Mouse (Mus musculus): ENCODE results near the gene Ugt1a5.
"Not testable (repeated sequence)": the region's sequence is repeated elsewhere in the genome, so short reads cannot be mapped to it uniquely, and the experiment has no call there.

Gene Ugt1a5

DNA sequence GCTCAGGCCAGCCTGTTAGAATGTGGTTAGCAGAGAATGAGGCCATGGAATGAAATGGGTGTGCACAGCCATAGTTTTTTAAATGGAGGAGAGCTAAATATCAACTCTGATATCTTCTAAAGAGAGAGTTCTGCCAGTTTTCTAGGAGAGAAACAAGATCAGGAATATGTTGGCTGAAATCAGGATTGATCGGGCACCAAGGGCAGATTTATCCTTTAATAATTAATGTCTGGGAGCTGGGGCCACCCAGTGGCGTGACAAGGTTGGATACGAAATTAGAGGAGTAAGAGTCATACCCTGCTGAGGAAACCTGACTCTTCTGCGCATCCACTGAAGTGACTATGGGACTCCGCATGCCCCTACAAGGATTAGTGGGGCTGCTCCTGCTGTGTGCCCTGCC, at the start of gene Ugt1a5:
TSS of gene Ugt1a5 (plus strand) at position 302 of the 400 bp plus-strand sequence.
- CTCF ChIA-PET, result no interaction called here

DNA sequence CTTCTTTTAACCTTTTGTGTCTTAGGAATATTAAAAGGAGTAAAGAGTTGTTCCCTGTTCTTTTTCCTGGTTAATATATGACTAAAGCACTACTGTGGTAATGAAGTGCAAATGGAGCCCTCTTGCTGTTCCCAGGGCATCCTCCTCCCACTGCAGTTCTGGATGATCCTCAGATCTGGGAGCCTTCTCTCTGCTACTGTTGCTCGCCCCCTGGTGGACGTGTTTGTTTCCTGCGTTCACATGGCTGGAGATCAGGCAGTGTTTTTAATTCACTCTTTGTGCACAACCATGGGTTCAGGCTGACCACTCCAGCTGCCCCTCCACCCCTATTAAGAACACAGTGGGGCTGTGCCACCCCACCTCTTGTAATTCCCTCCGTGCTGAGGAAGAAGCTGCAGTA, 45.3 kb upstream of the Ugt1a5 start:
- CTCF ChIA-PET, result not testable (repeated sequence)

DNA sequence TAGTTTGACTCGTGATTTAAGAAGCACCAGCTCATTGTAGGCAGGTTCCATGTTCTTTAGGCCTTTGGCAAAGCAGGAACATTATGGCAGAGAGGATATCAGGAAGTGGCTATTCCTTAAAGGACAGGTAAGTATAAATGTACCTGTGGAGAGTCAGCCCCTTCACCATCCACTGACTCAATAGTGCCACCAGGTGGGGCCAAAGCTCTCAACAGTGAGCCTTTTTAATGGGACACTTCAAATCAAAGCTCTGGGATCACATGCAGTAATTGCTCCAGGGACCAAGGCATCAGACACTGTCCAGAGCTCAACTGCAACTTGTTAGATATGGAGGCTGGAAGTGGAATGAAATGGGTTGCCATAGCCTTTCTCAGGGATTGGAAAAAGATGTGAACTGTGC, 44.3 kb upstream of the Ugt1a5 start:
- CTCF ChIA-PET, result not testable (repeated sequence)

DNA sequence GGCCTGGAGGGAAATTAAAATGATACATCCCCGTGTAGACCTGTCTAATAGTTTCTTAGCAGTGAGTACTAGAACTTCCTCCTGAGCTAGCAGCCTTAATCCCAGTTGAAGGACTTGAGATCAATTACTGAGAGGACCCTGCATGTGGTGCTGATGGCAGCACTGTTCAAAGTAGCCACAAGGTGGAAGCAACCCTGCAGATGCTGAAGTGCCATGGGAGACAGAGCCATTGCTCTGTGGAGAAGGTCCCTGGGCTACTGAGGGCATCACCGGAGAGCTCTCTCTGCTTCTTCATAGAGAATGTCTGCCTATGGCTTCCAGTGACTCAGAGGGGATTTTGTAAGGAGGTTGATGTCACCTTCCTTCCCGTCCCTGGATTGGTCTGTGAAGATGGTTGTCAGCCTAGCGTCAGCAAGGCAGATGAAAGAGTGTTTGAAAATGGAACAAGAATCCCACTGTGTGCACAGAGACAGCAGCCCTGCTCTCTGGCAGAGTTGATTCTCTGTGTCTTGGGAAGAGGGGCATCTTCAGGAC, 39.9 kb upstream of the Ugt1a5 start:
- CTCF ChIA-PET, result not testable (repeated sequence)

DNA sequence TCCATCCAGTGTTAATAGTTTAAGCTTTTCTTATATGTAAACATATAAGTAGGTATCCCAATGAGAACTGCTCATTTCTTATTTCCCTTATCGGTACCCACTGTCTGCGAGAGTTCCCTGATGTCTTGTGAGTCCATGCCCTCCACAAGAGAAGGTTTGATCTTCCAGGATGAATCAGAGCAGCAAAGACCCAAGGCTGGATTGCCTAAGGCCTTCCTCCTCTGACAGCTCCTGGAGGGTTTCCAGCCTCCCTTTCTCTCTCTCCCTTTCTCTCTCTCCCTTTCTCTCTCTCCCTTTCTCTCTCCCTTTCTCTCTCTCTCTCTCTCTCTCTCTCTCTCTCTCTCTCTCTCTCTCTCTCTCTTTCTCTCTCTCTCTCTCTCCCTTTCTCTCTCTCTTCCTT, 36.7 kb upstream of the Ugt1a5 start:
- CTCF ChIA-PET, result not testable (repeated sequence)

DNA sequence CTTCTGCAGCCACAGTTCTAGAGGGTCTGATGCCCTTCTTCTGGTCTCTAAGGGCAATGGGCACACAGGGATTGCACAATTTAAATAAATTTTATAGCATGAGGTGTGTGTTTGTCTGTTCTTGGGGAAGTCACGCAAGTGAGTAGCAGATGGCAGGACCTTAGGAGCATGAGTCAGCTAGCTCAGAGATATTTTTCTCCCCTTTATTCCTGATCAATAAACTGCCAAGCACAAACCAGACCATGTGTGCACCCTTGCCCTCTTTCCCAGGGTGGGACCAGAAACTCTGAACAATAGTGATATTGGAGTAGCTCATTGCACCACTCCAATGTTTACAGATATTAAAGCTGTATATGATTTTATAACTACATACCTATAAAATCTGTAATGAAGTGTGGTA, 35.6 kb upstream of the Ugt1a5 start:
- CTCF ChIA-PET, result not testable (repeated sequence)

DNA sequence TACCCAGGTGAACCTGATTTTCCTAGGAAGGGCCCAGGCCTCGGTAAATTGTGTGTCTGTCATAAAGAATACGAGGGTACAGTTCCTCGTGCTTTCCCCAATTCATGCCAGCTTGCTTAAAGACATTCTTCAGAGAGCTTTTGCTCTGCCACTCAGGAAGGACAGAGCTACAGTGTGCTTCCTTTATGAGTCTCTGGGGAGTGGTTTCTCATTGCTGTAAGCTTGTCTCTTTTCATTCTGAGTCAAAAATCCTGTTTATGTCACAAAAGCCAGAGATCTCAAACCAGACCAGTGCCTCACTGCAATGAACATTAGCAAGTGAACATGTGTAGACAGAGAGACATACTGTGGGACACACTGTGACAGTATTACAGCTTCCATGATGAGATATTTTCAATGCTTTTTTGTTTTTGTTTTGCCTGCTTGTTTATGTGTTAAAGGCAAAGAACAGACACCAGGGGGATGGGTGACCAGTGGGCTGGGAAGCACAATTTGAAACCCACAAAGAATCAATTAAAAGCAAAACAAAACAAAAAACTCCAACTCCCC, 31.8 kb upstream of the Ugt1a5 start:
- CTCF ChIA-PET, result no interaction called here

DNA sequence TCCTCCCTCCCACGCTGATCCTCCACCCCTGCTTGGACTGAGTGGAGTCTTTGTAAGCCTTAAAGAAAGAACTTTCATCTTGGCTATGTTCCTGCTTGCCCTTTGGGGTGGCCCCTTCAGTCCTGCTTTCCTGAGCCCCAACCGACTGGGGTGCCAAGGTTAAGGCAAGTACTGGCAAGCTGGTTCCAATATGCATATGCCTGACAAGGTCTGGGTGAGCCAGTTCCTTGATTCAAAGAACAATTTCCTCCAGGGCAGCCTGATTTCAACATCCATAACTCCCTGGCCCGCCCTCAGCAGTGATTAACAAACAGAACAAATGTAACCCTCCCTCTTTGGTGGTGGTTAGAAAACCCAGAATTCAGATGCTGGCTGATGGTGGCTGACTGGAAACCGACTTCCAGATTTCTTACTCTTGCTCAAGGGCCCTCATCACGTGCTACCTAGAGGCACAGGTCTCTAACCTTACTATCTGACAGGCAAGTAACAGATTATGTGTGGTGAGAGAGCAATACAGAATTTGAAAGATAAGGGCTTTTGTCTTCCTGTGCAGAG, 31.3 kb upstream of the Ugt1a5 start, which contains the start of gene Ugt1a6a:
TSS of gene Ugt1a6a (plus strand) at position 353 of the 555 bp plus-strand sequence.
- CTCF ChIA-PET, result not testable (repeated sequence)

DNA sequence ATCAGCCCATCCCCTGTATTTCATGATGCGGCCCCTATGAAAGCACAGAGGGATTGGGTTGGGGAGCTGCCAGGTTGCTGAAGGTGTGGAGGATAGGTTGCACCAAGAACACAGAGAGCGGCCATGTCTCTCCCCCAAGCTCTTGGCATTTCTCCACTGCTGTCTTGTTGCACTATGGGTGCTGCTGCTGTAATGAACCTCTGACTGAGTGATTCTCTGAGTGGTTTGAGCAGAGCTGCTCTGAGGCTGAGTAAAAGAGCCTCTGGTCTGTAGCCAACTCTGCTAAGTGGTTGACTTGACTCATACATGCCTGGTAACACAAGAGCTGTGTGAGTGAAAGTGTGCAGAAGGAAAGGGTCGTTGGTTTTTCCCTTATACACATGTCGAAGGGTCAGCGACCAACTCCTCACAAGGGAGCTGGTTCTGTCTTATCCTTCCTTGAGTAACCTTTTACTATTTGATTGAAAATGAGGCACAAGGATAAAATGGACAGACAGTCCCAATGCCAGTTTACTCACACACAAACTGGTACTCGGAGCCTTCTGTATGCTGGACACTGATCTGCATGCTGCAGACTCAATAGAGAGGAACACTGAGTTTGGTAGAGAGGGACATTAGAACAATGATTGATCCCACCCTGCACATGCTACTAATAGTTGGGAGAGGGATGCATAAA, 30.4 kb upstream of the Ugt1a5 start:
- CTCF ChIA-PET, result not testable (repeated sequence)

DNA sequence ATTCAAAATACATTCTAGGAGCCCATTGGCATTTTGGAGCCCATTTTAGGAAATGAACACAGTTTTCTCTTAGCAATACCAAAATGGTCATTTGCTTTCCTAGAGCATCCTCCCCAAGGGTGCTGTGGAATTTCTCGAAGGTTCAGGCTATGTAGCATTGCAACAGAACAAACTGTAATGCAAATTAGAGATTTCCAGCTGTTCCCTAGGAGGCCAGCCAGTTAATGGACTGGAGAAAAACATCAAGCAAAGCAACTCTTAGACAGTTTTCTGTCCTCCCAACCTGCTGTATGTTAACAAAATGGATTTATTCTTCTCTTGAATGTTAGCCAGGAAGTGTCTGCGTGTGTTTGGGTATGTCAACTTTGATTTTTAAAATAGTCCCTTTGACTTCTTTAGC, 29.2 kb upstream of the Ugt1a5 start:
- CTCF ChIA-PET, result no interaction called here

DNA sequence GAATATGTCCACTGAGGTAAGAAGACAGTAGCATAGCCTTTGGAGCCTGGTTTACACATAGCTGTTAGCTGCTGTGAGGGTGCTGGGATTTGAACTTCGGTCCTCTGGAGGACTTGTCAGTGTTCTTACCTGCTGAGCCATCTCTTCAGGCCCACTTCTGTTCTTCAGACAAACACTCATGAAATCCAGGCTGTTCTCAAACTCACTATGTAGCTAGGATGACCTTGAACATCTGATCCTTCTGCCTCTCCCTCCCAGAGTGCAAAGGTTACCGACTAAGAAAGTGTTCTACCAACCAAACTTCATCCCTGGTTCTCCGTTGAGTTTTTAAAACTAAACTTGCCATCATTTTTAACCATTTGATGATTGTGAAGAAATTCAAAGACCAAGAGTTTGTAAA, 28.5 kb upstream of the Ugt1a5 start:
- CTCF ChIA-PET, result no interaction called here

DNA sequence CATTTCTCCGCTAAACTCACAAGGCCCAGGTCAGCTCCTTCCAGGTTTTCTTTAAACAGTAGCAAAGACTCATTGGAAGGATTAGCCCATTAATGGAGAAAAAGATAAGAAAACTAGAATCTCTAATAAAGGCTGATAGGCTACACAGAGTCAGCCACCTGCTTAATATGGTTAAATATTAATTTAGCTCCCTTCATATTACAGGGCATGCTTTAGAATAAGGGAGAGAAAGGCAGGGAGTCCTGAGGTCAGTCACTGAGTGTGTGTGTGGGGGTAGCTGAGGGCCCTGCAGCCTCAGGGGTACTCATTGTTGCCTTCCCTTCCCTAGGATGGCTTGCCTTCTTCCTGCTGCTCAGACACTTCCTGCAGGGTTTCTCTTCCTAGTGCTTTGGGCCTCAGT, 27.7 kb upstream of the Ugt1a5 start:
- CTCF ChIA-PET, result no interaction called here

DNA sequence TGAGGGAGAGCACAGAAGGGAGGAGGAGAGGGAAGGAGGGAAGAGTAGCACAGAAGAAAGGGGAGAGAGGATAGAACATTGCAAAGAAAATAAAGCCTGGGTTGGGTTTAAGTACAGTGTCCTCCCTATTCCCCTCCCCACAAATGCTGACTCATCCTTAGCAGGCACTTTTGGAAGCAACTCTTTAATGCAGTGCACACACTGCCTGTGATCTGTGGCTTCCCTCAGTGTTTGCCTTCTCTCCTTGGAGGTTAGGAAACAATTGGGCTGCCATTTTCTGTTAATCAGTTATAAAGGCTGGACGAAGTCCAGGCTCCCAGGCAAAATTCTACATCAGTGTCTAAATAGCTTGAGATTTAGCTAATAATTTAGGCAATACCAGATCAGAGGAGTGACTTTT, 25.3 kb upstream of the Ugt1a5 start:
- CTCF ChIA-PET, result not testable (repeated sequence)

DNA sequence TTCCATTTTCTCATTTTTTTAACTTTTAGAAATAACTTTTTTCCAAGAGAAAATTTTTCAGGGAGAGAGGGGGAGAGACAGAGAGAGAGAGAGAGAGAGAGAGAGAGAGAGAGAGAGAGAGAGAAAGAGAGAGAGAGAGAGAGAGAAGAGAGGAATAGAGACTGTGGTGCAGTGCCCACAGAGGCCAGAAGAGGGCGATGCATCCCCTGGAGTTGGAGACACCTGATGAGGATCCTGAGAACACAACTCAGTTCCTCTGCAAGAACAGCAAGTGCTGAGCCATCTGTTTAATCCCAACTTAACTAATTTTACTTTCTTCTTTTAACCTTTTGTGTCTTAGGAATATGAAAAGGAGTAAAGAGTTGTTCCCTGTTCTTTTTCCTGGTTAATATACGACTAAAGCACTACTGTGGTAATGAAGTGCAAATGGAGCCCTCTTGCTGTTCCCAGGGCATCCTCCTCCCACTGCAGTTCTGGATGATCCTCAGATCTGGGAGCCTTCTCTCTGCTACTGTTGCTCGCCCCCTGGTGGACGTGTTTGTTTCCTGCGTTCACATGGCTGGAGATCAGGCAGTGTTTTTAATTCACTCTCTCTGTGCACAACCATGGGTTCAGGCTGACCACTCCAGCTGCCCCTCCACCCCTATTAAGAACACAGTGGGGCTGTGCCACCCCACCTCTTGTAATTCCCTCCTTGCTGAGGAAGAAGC, 21.7 kb upstream of the Ugt1a5 start:
- CTCF ChIA-PET, result interaction anchor here (0.8 kb wide), 1 partner anchor 12 kb away, joined by 5 read pairs; no protein-coding TSS in a partner anchor

DNA sequence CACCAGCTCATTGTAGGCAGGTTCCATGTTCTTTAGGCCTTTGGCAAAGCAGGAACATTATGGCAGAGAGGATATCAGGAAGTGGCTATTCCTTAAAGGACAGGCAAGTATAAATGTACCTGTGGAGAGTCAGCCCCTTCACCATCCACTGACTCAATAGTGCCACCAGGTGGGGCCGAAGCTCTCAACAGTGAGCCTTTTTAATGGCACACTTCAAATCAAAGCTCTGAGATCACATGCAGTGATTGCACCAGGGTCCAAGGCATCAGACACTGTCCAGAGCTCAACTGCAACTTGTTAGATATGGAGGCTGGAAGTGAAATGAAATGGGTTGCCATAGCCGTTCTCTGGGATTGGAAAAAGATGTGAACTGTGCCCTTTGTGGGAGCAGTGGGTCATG, 20.5 kb upstream of the Ugt1a5 start:
- CTCF ChIA-PET, result not testable (repeated sequence)

DNA sequence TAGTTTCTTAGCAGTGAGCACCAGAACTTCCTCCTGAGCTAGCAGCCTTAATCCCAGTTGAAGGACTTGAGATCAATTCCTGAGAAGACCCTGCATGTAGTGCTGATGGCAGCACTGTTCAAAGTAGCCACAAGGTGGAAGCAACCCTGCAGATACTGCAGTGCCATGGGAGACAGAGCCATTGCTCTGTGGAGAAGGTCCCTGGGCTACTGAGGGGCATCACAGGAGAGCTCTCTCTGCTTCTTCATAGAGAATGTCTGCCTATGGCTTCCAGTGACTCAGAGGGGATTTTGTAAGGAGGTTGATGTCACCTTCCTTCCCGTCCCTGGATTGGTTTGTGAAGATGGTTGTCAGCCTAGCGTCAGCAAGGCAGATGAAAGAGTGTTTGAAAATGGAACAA, 15.7 kb upstream of the Ugt1a5 start:
- CTCF ChIA-PET, result not testable (repeated sequence)

DNA sequence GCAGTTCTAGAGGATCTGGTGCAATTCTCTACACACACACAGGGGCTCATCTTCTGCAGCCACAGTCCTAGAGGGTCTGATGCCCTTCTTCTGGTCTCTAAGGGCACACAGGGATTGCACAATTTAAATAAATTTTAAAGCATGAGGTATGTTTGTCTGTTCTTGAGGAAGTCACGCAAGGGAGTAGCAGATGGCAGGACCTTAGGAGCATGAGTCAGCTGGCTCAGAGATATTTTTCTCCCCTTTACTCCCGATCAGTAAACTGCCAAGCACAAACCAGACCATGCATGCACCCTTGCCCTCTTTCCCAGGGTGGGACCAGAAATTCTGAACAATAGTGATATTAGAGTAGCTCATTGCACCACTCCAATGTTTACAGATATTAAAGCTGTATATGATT, 7.4 kb upstream of the Ugt1a5 start:
- CTCF ChIA-PET, result no interaction called here

DNA sequence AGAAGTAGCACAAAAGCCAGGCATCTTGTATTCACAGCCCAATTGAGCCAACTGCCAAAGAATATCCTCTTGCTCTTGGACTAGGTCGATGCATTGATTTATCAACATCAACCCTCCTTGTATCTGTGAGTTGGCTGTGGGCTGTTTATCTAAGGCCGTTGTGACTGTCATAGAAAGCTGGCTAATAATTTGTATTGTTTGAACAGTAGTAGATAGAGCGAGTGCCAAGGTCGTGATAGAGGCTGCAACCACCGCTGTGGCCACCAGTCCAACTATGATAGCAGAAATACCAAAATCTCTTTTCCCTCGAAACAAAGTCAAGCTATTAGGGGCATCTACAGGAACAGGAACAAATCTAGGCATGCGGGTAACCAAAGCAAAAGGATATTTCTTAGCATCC, 6.4 kb downstream of the Ugt1a5 start:
- CTCF ChIA-PET, result not testable (repeated sequence)

DNA sequence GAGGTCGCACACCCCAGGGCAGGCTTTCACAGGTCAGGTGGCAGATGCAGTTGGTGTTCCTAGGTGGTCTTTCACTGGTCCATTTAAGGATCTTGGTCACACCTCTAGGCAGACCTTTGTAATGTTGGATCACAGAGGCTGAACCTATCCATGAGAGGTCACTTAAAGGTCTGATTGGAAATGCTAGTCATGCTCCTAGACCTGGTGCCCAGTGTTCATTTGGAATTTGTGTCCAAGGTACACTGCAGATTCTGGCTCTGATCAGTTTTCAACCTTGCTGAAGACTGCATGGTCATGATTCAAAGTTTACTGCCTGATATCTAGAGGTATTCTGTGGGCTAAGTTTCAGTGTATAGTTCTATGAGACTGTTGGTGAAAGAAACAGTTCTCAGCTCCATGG, 13.8 kb downstream of the Ugt1a5 start:
- CTCF ChIA-PET, result no interaction called here

DNA sequence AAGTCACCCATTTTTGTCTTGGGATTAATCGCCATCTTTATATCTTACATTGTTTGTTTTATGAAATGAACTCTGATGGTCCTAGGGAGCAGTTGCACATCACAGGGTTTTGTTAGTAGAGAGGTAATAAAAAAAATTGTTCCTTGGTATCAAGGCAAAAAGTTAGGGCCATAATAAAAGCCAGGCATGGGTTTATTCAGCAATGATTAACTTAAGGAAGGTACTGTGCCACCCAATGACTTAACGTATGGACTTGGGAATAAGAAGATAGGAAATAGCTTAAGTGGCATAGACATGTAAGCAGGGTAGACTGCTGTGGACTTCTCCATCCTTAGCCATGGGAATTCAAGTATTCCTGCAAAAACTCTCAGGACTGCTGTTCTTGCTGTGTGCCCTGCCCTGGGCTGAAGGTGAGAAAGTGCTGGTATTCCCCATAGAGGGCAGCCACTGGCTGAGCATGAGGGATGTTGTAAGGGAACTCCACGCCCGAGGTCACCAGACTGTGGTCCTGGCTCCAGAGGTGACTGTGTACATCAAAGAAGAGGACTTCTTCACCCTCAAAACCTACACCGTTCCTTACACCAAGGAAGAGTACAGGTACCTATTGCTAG, 20.6 kb downstream of the Ugt1a5 start:
- CTCF ChIA-PET, result interaction anchor here (0.6 kb wide), 1 partner anchor 50 kb away, joined by 5 read pairs; no protein-coding TSS in a partner anchor

DNA sequence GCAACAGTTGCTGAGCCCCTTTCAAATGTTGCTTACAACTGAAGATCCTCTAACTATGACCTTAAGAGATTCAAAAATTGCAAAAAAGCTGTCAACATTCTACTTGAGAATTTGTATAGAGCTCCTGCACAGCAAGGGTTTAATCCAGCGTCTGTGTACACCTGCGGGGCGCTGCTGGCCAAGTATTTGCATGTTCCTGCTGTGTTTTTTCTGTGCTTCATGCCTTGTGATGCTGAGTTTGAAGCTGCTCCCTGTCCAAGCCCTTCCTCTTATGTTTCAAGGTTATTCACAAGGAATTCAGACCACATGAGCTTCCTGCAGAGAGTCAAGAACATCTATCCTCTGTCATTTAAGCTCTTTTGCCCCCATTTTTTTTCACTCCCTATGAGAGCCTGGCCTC, 26.3 kb downstream of the Ugt1a5 start:
- CTCF ChIA-PET, result no interaction called here

DNA sequence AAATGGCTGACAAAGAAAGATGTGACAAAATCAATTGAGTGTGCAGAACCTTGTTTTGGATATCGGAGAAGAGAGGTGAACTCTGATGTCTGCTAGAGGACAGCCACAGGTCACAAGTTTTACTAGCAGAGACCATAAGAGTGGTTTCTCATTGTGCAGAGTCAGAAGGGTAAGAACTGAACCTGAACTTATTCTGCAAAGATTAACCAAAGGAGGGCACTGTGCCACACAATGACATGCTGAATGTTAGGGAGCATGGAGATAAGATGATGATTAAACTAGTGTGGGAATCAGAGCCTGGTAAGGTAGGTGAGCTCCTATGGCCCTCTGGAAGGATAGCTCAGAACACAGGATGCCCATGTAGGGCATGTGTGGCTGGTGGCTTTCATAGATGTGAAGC, 29.9 kb downstream of the Ugt1a5 start:
- CTCF ChIA-PET, result no interaction called here

DNA sequence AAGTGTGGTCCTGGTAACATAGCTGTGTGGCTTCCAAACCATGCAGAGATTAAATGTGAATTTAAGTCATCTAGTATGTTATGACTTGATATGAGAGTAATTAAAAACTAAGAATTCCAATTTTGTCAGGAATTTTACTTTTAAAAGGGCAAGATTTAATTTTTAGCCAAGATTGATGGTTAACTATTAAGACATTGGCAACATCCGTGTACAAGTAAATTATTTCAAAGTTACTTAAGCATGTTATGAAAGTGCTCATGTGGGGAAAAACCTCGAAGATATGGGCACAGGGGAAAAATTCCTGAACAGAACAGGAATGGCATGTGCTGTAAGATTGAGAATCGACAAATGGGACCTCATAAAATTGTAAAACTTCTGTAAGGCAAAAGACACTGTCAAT, 31.6 kb downstream of the Ugt1a5 start:
- CTCF ChIA-PET, result no interaction called here
